Mouse (Mus musculus) kidney, adult 8-10 months (tissue): ENCODE data around the gene Itsn1.

Source experiments
- DNase-seq, 2 experiments: peaks; one replicate each; pipeline ENCODE4 v3.0.0; 2022

The Itsn1 gene

GRCm38 (mm10) chr16:91820299-91820698 is 91.2 kb downstream of the Itsn1 start:
- DNase-seq, result no peak

GRCm38 (mm10) chr16:91822325-91822724 is 93.2 kb downstream of the Itsn1 start:
- no peak for DNase-seq

- DNase-seq, result no peak
Observed at GRCm38 (mm10) chr16:91822759-91823158, 93.7 kb downstream of the Itsn1 start.

- no peak for DNase-seq
Observed at GRCm38 (mm10) chr16:91825774-91826325, 96.8 kb downstream of the Itsn1 start.

- no peak for DNase-seq
Observed at GRCm38 (mm10) chr16:91826893-91827292, 97.8 kb downstream of the Itsn1 start.

GRCm38 (mm10) chr16:91827456-91827855 is 98.4 kb downstream of the Itsn1 start:
- DNase-seq, result no peak

- no peak for DNase-seq
Observed at GRCm38 (mm10) chr16:91828160-91828559, 99.1 kb downstream of the Itsn1 start.

GRCm38 (mm10) chr16:91828603-91829002 is 99.5 kb downstream of the Itsn1 start:
- DNase-seq, result no peak

- no peak for DNase-seq
Observed at GRCm38 (mm10) chr16:91829121-91829520, 100.0 kb downstream of the Itsn1 start.

GRCm38 (mm10) chr16:91830260-91830659 is 101.2 kb downstream of the Itsn1 start:
- peak; percentile 36 to 47 for DNase-seq

GRCm38 (mm10) chr16:91833121-91833520 is 104.0 kb downstream of the Itsn1 start:
- no peak for DNase-seq

GRCm38 (mm10) chr16:91833558-91833957 is 104.5 kb downstream of the Itsn1 start:
- no peak for DNase-seq

- no peak for DNase-seq
Observed at GRCm38 (mm10) chr16:91833981-91834380, 104.9 kb downstream of the Itsn1 start.

- DNase-seq, result no peak
Observed at GRCm38 (mm10) chr16:91835790-91836189, 106.7 kb downstream of the Itsn1 start.

- no peak for DNase-seq
Observed at GRCm38 (mm10) chr16:91836592-91837557, 107.8 kb downstream of the Itsn1 start.

GRCm38 (mm10) chr16:91837558-91838041 is 108.5 kb downstream of the Itsn1 start:
- DNase-seq, result no peak

GRCm38 (mm10) chr16:91838771-91839170 is 109.7 kb downstream of the Itsn1 start:
- DNase-seq, result no peak

- DNase-seq, result peak; percentile 39 to 58
Observed at GRCm38 (mm10) chr16:91839462-91839861, 110.4 kb downstream of the Itsn1 start.

GRCm38 (mm10) chr16:91841026-91841630 is 112.0 kb downstream of the Itsn1 start:
- no peak for DNase-seq

GRCm38 (mm10) chr16:91846089-91846741 is 117.1 kb downstream of the Itsn1 start:
- no peak for DNase-seq

- DNase-seq, result no peak
Observed at GRCm38 (mm10) chr16:91847525-91848225, 118.6 kb downstream of the Itsn1 start.

GRCm38 (mm10) chr16:91848505-91848904 is 119.4 kb downstream of the Itsn1 start:
- no peak for DNase-seq
